Mouse (Mus musculus) CH12.LX (cell line): ENCODE results near the gene Zfp637. TPM values are rescaled to one million over a fixed set of nuclear protein-coding genes. Genes with fewer than 3 reads are reported as not detected.
"Not testable (repeated sequence)": the region's sequence is repeated elsewhere in the genome, so short reads cannot be mapped to it uniquely, and the experiment has no call there.

ENCODE experiments used
- DNase-seq: peaks from one replicate; pipeline ENCODE4 v3.0.0-alpha.2; 2013; ENCODE audit errors: extremely low read depth
- H3K27ac ChIP-seq: 2 replicates; pipeline ENCODE4 v1.5.1; 2012; ENCODE audit warnings: low read depth, mild to moderate bottlenecking, control low read depth, moderate library complexity; ENCODE audit not compliant: insufficient read depth
- H3K27me3 ChIP-seq: replicated peaks from 2 replicates; pipeline ENCODE3; 2012; ENCODE audit warnings: inconsistent platforms
- H3K36me3 ChIP-seq, 2 experiments: replicated peaks in 1 of 2; 2 replicates each; pipeline versions ENCODE3 to v1.6.1; 2012; ENCODE audit warnings: inconsistent platforms in 1 of 2, low read length in 1 of 2, mild to moderate bottlenecking in 1 of 2, mixed read lengths in 1 of 2, moderate library complexity in 1 of 2; ENCODE audit not compliant: control insufficient read depth in 1 of 2, insufficient read depth in 1 of 2
- H3K4me1 ChIP-seq, 2 experiments: 2 replicates each; pipeline ENCODE4 v1.6.1; 2012; ENCODE audit warnings: inconsistent platforms in 1 of 2, moderate library complexity in 1 of 2; ENCODE audit not compliant: insufficient read depth in 2 of 2, control insufficient read depth in 1 of 2
- H3K4me2 ChIP-seq: 2 replicates; pipeline ENCODE4 v1.6.1; 2012; ENCODE audit warnings: low read depth, mild to moderate bottlenecking, control low read depth; ENCODE audit not compliant: poor library complexity, insufficient read depth, severe bottlenecking
- H3K4me3 ChIP-seq, 3 experiments: fragments of 150-350 bp in 1 of 3; sonication (generic) in 1 of 3; replicated peaks in 1 of 3; 2 replicates each; pipeline versions ENCODE3 to v1.5.1; 2011 to 2012; ENCODE audit warnings: low read depth in 2 of 3, low read length in 2 of 3, mild to moderate bottlenecking in 2 of 3, moderate library complexity in 2 of 3, control low read depth in 1 of 3, improper control_type of control experiment in 1 of 3, inconsistent platforms in 1 of 3, mixed read lengths in 1 of 3; ENCODE audit not compliant: poor library complexity in 1 of 3
- H3K79me2 ChIP-seq: replicated peaks from 2 replicates; pipeline ENCODE4 v1.6.1; 2012; ENCODE audit warnings: mild to moderate bottlenecking, moderate library complexity; ENCODE audit not compliant: control insufficient read depth, poor library complexity, insufficient read depth, severe bottlenecking; ENCODE audit errors: extremely low read depth
- H3K9ac ChIP-seq: 2 replicates; pipeline ENCODE4 v1.6.1; 2012; ENCODE audit warnings: low read depth, mild to moderate bottlenecking, control low read depth, moderate library complexity; ENCODE audit not compliant: insufficient read depth
- H3K9me3 ChIP-seq: replicated peaks from 2 replicates; pipeline ENCODE3; 2012; ENCODE audit warnings: low read length, inconsistent platforms, mixed read lengths
- BHLHE40 ChIP-seq: IDR thresholded peaks from 2 replicates; pipeline ENCODE4 v1.6.1; 2011; ENCODE audit warnings: mild to moderate bottlenecking, low read depth, low read length, improper control_type of control experiment
- ELF1 ChIP-seq: IDR thresholded peaks from 2 replicates; pipeline ENCODE4 v1.6.1; 2014; ENCODE audit warnings: low read depth, mild to moderate bottlenecking, inconsistent platforms, low read length, improper control_type of control experiment
- ETS1 ChIP-seq: conservative IDR thresholded peaks from 2 replicates; pipeline ENCODE4 v1.6.1; 2012; ENCODE audit warnings: low read depth, mild to moderate bottlenecking, inconsistent platforms, low read length, improper control_type of control experiment, moderate library complexity
- GABPA ChIP-seq: IDR thresholded peaks from 2 replicates; pipeline ENCODE4 v1.6.1; 2012; ENCODE audit warnings: low read depth, low read length, improper control_type of control experiment, inconsistent platforms; ENCODE audit not compliant: insufficient replicate concordance
- HCFC1 ChIP-seq: IDR thresholded peaks from 2 replicates; pipeline ENCODE4 v1.6.1; 2012; ENCODE audit warnings: low read depth, mild to moderate bottlenecking, inconsistent platforms, low read length, improper control_type of control experiment
- KAT2A ChIP-seq: IDR thresholded peaks from 2 replicates; pipeline ENCODE4 v1.6.1; 2012; ENCODE audit warnings: low read length, improper control_type of control experiment, inconsistent platforms; ENCODE audit not compliant: insufficient replicate concordance
- MAX ChIP-seq: IDR thresholded peaks from 2 replicates; pipeline ENCODE4 v1.6.1; 2011; ENCODE audit warnings: low read length, improper control_type of control experiment
- MXI1 ChIP-seq: IDR thresholded peaks from 2 replicates; pipeline ENCODE4 v1.6.1; 2011; ENCODE audit warnings: mild to moderate bottlenecking, low read depth, low read length, improper control_type of control experiment
- MYC ChIP-seq: IDR thresholded peaks from 2 replicates; pipeline ENCODE4 v1.6.1; 2011; ENCODE audit warnings: low read depth, mild to moderate bottlenecking, improper control_type of control experiment, low read length
- POLR2A ChIP-seq: IDR thresholded peaks from 2 replicates; pipeline ENCODE4 v1.6.1; 2011; ENCODE audit warnings: low read depth, mild to moderate bottlenecking, improper control_type of control experiment, low read length
- SIN3A ChIP-seq: IDR thresholded peaks from 2 replicates; pipeline ENCODE4 v1.6.1; 2012; ENCODE audit warnings: low read length, improper control_type of control experiment, inconsistent platforms
- TBP ChIP-seq: conservative IDR thresholded peaks from 2 replicates; pipeline ENCODE4 v1.6.1; 2011; ENCODE audit warnings: low read depth, low read length, improper control_type of control experiment
- UBTF ChIP-seq: IDR thresholded peaks from 2 replicates; pipeline ENCODE4 v1.6.1; 2012; ENCODE audit warnings: low read depth, mild to moderate bottlenecking, inconsistent platforms, low read length, improper control_type of control experiment, moderate library complexity
- USF1 ChIP-seq: IDR thresholded peaks from 2 replicates; pipeline ENCODE4 v1.6.1; 2014; ENCODE audit warnings: low read depth, mild to moderate bottlenecking, inconsistent platforms, low read length, improper control_type of control experiment
- USF2 ChIP-seq: conservative IDR thresholded peaks from 2 replicates; pipeline ENCODE4 v1.6.1; 2011; ENCODE audit warnings: low read depth, low read length, improper control_type of control experiment
- ZKSCAN1 ChIP-seq: IDR thresholded peaks from 2 replicates; pipeline ENCODE4 v1.6.1; 2012; ENCODE audit warnings: low read depth, inconsistent platforms, low read length, improper control_type of control experiment, borderline replicate concordance
- ZMIZ1 ChIP-seq: IDR thresholded peaks from 2 replicates; pipeline ENCODE4 v1.6.1; 2012; ENCODE audit warnings: low read depth, mild to moderate bottlenecking, inconsistent platforms, low read length, improper control_type of control experiment
- ZNF384 ChIP-seq: IDR thresholded peaks from 2 replicates; pipeline ENCODE4 v1.6.1; 2012; ENCODE audit warnings: low read depth, low read length, improper control_type of control experiment, inconsistent platforms
- dilution Hi-C: fragments of 300-500 bp; cut with MboI; formaldehyde crosslinking; loops from 2 replicates; pipeline ENCODE4 v1.14.3; 2020; ENCODE audit warnings: low sequenced_read_pairs; ENCODE audit not compliant: extremely low pct_unique_long_range_greater_than_20kb, extremely low pct_ligation_motif_present
- in situ Hi-C: fragments of 300-500 bp; cut with MboI; formaldehyde crosslinking; loops from 3 replicates; pipeline ENCODE4 v1.14.3; 2019; ENCODE audit warnings: low sequenced_read_pairs, low pct_ligation_motif_present, low pct_unique_long_range_greater_than_20kb, mixed read lengths
- polyA plus RNA-seq: library from polyadenylated mRNA; unstranded; fragments of >175 nt; gene quantifications from 2 replicates; pipeline ENCODE4 v1.2.1, GENCODE M21; 2012; ENCODE audit warnings: low read depth; ENCODE audit not compliant: insufficient read length
- total RNA-seq, 2 experiments: library from RNA; depleted of rRNA; stranded (reverse); fragments of 300-350 nt in 1 of 2; fragments of >200 nt in 1 of 2; gene quantifications; 2 replicates each; pipeline ENCODE4 v1.2.3; 2012 to 2014

The Zfp637 gene
- total and polyA plus RNA-seq, 3 experiments = 12.5 to 19.7 (median 18.7) TPM

DNA sequence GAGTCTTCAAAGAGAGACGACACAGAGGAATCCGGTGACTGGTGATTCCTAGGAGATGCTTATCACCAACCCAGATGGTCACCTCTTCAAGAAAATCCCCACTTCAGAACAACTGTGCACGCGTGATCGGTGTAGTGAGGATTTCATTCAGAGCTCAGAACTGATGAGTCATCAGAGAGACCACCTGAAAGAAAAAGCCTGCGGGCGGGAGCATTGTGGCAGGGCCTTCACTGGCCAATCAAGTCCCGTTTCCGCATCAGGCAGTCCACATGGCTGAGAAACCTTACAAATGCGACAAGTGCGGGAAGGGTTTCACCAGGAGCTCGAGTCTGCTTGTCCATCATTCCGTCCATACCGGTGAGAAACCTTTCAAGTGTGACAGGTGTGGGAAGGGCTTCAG, 30.1 kb downstream of the Zfp637 start:
- Histone ChIP-seq H3K4me2 (no peak overlapping the region), H3K27ac (no peak overlapping the region), H3K79me2 (no peaks in the 10 kb centered on the region), H3K9ac (no peak overlapping the region), H3K4me1 (peaks cover 5 to 21% of the 10 kb centered on the region in 2 experiments; a peak in 3 of 4 replicates), H3K9me3 (no peaks in the 10 kb centered on the region), H3K27me3 (no peaks in the 10 kb centered on the region), H3K4me3 (no peak overlapping the region), H3K36me3 (peaks cover 14 to 49% of the 10 kb centered on the region in 2 experiments)
- in situ Hi-C loops = no loop called here
- no peak for TF ChIP-seq MXI1
- no peak for TF ChIP-seq SIN3A
- TF ChIP-seq ZMIZ1 = no peak
- no peak for TF ChIP-seq USF2
- TF ChIP-seq KAT2A = no peak
- TF ChIP-seq UBTF = no peak
- TF ChIP-seq TBP = no peak
- TF ChIP-seq ZKSCAN1 = no peak
- no peak for TF ChIP-seq USF1
- no peak for TF ChIP-seq GABPA
- no peak for DNase-seq
- dilution Hi-C loops = no loop called here

DNA sequence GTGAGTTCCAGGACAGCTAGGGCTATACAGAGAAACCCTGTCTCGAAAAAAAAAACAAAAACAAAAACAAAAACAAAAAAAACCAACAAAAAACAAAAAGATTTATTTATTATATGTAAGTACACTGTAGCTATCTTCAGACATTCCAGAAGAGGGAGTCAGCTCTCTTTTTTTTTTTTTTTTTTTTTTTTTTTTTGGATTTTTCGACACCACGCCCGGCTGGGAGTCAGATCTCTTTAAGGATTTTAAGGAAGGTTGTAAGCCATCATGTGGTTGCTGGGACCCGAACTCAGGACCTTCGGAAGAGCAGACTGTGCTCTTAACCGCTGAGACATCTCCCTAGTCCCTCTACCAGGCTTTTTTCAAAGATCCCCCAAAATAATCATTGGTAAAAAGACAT, 32.5 kb downstream of the Zfp637 start:
- dilution Hi-C loops, H3K9ac ChIP-seq, H3K9me3 ChIP-seq, H3K4me2 ChIP-seq, H3K79me2 ChIP-seq, in situ Hi-C loops, H3K27ac ChIP-seq, DNase-seq, H3K4me3 ChIP-seq, H3K27me3 ChIP-seq: not testable (repeated sequence)
- peak; percentile 69 for TF ChIP-seq ZNF384
- peaks cover 14 to 29% of the 10 kb centered on the region in 2 experiments for H3K36me3 ChIP-seq
- peaks cover 5 to 25% of the 10 kb centered on the region in 2 experiments; a peak in 3 of 4 replicates for H3K4me1 ChIP-seq

GRCm38 (mm10) chr6:117874621-117875281, 33.8 kb downstream of the Zfp637 start:
- H3K27ac ChIP-seq = peak overlapping the region; percentile 69
- H3K4me2 ChIP-seq = peak overlapping the region; percentile 57; the same call in 1 of the 2 replicates
- dilution Hi-C loops (no loop called here), in situ Hi-C loops (no loop called here)
- H3K9ac ChIP-seq = peak overlapping the region; percentile 41
- H3K4me3 ChIP-seq = no peak overlapping the region
- H3K36me3 ChIP-seq = peaks cover 14 to 26% of the 10 kb centered on the region in 2 experiments
- H3K9me3 ChIP-seq = no peaks in the 10 kb centered on the region
- peaks cover 5 to 25% of the 10 kb centered on the region in 2 experiments; a peak in 3 of 4 replicates for H3K4me1 ChIP-seq
- TF ChIP-seq TBP (0 out of 2 replicates have a peak, but pooled peaks have one; percentile 50), MAX (peak; percentile 87), KAT2A (0 out of 2 replicates have a peak, but pooled peaks have one; percentile 22), ELF1 (peak; percentile 62; the same call in 1 of the 2 replicates), BHLHE40 (peak; percentile 81), POLR2A (no peak), MYC (peak; percentile 75; the same call in 1 of the 2 replicates), ETS1 (no peak; the same call in 1 of the 2 replicates), HCFC1 (peak; percentile 33; the same call in 1 of the 2 replicates)
- no peaks in the 10 kb centered on the region for H3K79me2 ChIP-seq
- H3K27me3 ChIP-seq = no peaks in the 10 kb centered on the region
- DNase-seq = peak; percentile 80
